25 mouse cellular contexts compared by ENCODE assay signal in the genomic region with DNA sequence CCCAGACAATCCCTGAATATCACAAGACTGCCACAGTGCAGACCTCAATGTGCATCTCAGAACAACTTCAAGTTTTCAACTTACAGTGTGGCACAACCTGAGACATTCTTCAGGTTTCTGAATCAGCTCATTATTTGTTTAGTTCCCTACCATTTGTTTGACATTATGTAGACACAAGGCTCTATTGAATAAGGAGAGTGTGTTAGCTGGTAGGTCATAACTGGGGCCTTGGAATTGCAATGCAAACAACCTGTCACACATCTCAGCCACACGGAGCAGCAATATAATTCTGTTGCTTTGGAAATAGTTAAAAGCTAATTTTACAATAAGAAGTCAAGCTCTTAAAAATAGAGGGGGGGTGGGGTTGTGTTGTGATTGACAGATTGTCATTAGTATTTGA.
"Had no signal": no experiment of that assay in that cellular context is flagged by ENCODE, and none has a peak within 500 bp of the region (broad histone marks: within the 10 kb centered on the region; RNA-seq: fewer than 3 reads in every experiment).

No protein-coding gene starts in this region.

- H3K4me1 ChIP-seq: heart, embryonic 10.5 days; heart, embryonic 12.5 days; hindbrain, embryonic 10.5 days; hindbrain, embryonic 12.5 days; intestine, embryonic 15.5 days; limb, embryonic 13.5 days; limb, embryonic 15.5 days had no signal

- H3K4me3 ChIP-seq: gastrocnemius, adult 2 months; heart, embryonic 10.5 days; heart, embryonic 12.5 days; hindbrain, embryonic 10.5 days; hindbrain, embryonic 12.5 days; intestine, embryonic 15.5 days; layer of hippocampus, adult 2 months; limb, embryonic 13.5 days; limb, embryonic 15.5 days had no signal

- H3K27ac ChIP-seq: gastrocnemius, adult 2 months; heart, embryonic 10.5 days; hindbrain, embryonic 10.5 days; hindbrain, embryonic 12.5 days; hindbrain, embryonic 14.5 days; intestine, embryonic 15.5 days; layer of hippocampus, adult 2 months; limb, embryonic 13.5 days; limb, embryonic 15.5 days had no signal

- H3K27me3 ChIP-seq: heart, embryonic 12.5 days; hindbrain, embryonic 12.5 days; intestine, embryonic 15.5 days; limb, embryonic 13.5 days; limb, embryonic 15.5 days had no signal

- H3K36me3 ChIP-seq: heart, embryonic 10.5 days; heart, embryonic 12.5 days; hindbrain, embryonic 10.5 days; hindbrain, embryonic 12.5 days; intestine, embryonic 15.5 days; limb, embryonic 13.5 days; limb, embryonic 15.5 days had no signal

- H3K4me2 ChIP-seq: heart, embryonic 12.5 days; hindbrain, embryonic 12.5 days; hindbrain, embryonic 14.5 days; intestine, embryonic 15.5 days; limb, embryonic 13.5 days; limb, embryonic 15.5 days had no signal

- H3K9ac ChIP-seq: forebrain, postnatal 0 days; heart, embryonic 12.5 days; hindbrain, embryonic 12.5 days; hindbrain, embryonic 14.5 days; intestine, embryonic 15.5 days; limb, embryonic 13.5 days; limb, embryonic 15.5 days had no signal

- H3K9me3 ChIP-seq: heart, embryonic 10.5 days; heart, embryonic 12.5 days; hindbrain, embryonic 10.5 days; hindbrain, embryonic 12.5 days; intestine, embryonic 15.5 days; limb, embryonic 13.5 days; limb, embryonic 15.5 days had no signal

- ATAC-seq: forebrain, postnatal 0 days; hindbrain, embryonic 16.5 days; inflammation-experienced regulatory T-cells, adult 6 months; intestine, embryonic 15.5 days; intestine, postnatal 0 days had no signal

- DNase-seq: forebrain, postnatal 0 days; gastrocnemius, adult 2 months; gastrocnemius, postnatal 10 days; gastrocnemius, postnatal 25 days; heart, adult 18-20 months; heart, postnatal 10 days; heart, postnatal 4 days; kidney, adult 18-20 months; kidney, adult 8-10 months; kidney, postnatal 10 days; kidney, postnatal 25 days; kidney, postnatal 4 days; left cerebral cortex, postnatal 4 days had no signal
